ENCODE assay signal across 22 mouse cellular contexts in the genomic region with DNA sequence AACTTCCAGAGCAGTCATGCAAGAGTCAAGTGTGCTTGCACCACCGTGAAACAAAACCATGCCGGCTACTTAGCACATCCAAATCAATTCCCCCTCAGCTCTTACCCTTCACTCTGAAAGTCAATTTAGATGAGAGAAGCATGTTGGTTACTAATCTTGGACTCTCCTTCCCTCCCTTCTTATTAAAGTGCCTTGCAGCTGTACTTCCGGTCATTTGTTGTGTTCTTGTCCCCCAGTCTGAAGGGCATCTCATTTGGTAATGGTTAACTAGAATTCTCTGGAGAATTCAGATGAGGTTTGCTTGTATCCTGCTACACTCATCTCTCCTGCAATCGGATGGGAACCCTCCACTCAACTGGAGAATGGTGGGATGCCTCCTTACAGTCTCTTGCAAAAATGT.
"Had no signal": no experiment of that assay in that cellular context is flagged by ENCODE, and none has a peak within 500 bp of the region (broad histone marks: within the 10 kb centered on the region; RNA-seq: fewer than 3 reads in every experiment).

No protein-coding gene starts in this region.

- H3K36me3 ChIP-seq: limb, embryonic 12.5 days; limb, embryonic 15.5 days; midbrain, embryonic 12.5 days; midbrain, embryonic 15.5 days; neural tube, embryonic 12.5 days; neural tube, embryonic 15.5 days had no signal

- H3K27ac ChIP-seq: layer of hippocampus, adult 2 months; limb, embryonic 12.5 days; limb, embryonic 15.5 days; liver, embryonic 14.5 days; macrophage; midbrain, embryonic 12.5 days; midbrain, embryonic 15.5 days; neural tube, embryonic 12.5 days; neural tube, embryonic 15.5 days; stomach, postnatal 0 days had no signal

- H3K9ac ChIP-seq: limb, embryonic 12.5 days; limb, embryonic 15.5 days; liver, embryonic 14.5 days; liver, postnatal 0 days; lung, embryonic 14.5 days; midbrain, embryonic 12.5 days; midbrain, embryonic 15.5 days; neural tube, embryonic 12.5 days; neural tube, embryonic 15.5 days had no signal

- H3K4me1 ChIP-seq: limb, embryonic 12.5 days; limb, embryonic 15.5 days; midbrain, embryonic 12.5 days; midbrain, embryonic 15.5 days; neural tube, embryonic 12.5 days; neural tube, embryonic 15.5 days had no signal

- DNase-seq: layer of hippocampus, adult 9-11 months; left cerebral cortex, postnatal 4 days; liver, postnatal 0 days; lung, embryonic 14.5 days; right cerebral cortex, adult 18-20 months; right cerebral cortex, postnatal 14 days; right cerebral cortex, postnatal 4 days; thymus, adult 2 months; thymus, postnatal 25 days had no signal

- H3K9me3 ChIP-seq: limb, embryonic 12.5 days; limb, embryonic 15.5 days; midbrain, embryonic 12.5 days; midbrain, embryonic 15.5 days; neural tube, embryonic 12.5 days; neural tube, embryonic 15.5 days had no signal

- H3K4me2 ChIP-seq: limb, embryonic 12.5 days; limb, embryonic 15.5 days; liver, embryonic 11.5 days; lung, embryonic 14.5 days; midbrain, embryonic 12.5 days; midbrain, embryonic 15.5 days; neural tube, embryonic 12.5 days; neural tube, embryonic 15.5 days had no signal

- H3K27me3 ChIP-seq: limb, embryonic 15.5 days; midbrain, embryonic 12.5 days; midbrain, embryonic 15.5 days; neural tube, embryonic 12.5 days; neural tube, embryonic 15.5 days had no signal

- ATAC-seq: intestine, postnatal 0 days; liver, postnatal 0 days; lung, postnatal 0 days; midbrain, embryonic 15.5 days had no signal

- H3K4me3 ChIP-seq: layer of hippocampus, adult 2 months; limb, embryonic 12.5 days; limb, embryonic 15.5 days; midbrain, embryonic 12.5 days; midbrain, embryonic 15.5 days; neural tube, embryonic 12.5 days; neural tube, embryonic 15.5 days had no signal
